In the genomic region with DNA sequence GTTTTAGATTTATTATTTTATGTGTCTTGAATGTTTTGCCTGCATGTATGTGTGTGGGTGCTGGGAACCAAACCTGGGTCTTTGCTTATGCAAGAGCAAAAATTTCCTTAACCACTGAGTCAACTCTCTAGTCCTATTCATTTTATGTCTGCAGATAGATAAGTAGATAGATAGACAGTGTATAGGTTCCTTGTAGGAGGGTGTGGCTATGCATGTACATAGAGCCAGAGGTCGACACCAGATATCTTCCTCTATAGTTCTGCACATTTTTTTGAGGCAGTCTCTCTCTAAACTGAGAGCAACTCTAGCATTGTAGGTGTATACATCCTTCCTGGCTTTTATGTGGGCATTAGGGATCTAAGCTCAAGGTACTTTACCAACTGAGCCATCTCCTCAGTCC, we compare ENCODE assay signal across 24 mouse cellular contexts. TPM values are rescaled to one million over a fixed set of nuclear protein-coding genes. Genes with fewer than 3 reads are reported as not detected.
DNase-seq lines count a peak whose midpoint lies in the region; ATAC-seq and TF ChIP-seq lines count a peak whose summit lies in the region.
"Had no signal": no experiment of that assay in that cellular context is flagged by ENCODE, and none has a peak within 500 bp of the region (broad histone marks: within the 10 kb centered on the region; RNA-seq: fewer than 3 reads in every experiment).

No protein-coding gene starts in this region.

- H3K9me3 ChIP-seq in liver, embryonic 12.5 days (replicated peaks), result no peaks in the 10 kb centered on the region
- H3K9me3 ChIP-seq in liver, postnatal 0 days (ENCODE audit: low read length), result no peaks in the 10 kb centered on the region
- H3K9me3 ChIP-seq in liver, embryonic 13.5 days (replicated peaks), result no peaks in the 10 kb centered on the region
- no peaks in the 10 kb centered on the region for H3K9me3 ChIP-seq in MEL (replicated peaks; ENCODE audit: insufficient read depth, low read length)
- H3K9me3 ChIP-seq: G1E had no signal

- TF ChIP-seq RAD21 in MEL (IDR thresholded peaks at IDR 0.05; ENCODE audit: low read depth, low read length), result no peak

- intact Hi-C loops in heart, postnatal 14 days (cut with DNase I), result no loop called here

- WGBS in liver, embryonic 12.5 days (ENCODE audit: insufficient replicate concordance), result 50% methylated on average over 1 of the region's 1 CpGs
- WGBS in liver, postnatal 0 days (ENCODE audit: insufficient replicate concordance), result 71% methylated on average over 1 of the region's 1 CpGs
- 32% methylated on average over 1 of the region's 1 CpGs for WGBS in liver, embryonic 13.5 days (ENCODE audit: insufficient replicate concordance)
- 58% methylated on average over 1 of the region's 1 CpGs for WGBS in small intestine, adult 2 months

- no peaks in the 10 kb centered on the region for H3K27me3 ChIP-seq in liver, embryonic 12.5 days (replicated peaks)
- H3K27me3 ChIP-seq in liver, postnatal 0 days (ENCODE audit: insufficient read depth, low read length), result no peaks in the 10 kb centered on the region
- H3K27me3 ChIP-seq in liver, embryonic 13.5 days, result no peaks in the 10 kb centered on the region
- H3K27me3 ChIP-seq in MEL (ENCODE audit: control insufficient read depth in 1 of 2, insufficient read depth in 2 of 2, low read length in 2 of 2), result no peaks in the 10 kb centered on the region
- H3K27me3 ChIP-seq in small intestine, adult 2 months (ENCODE audit: control insufficient read depth, insufficient read depth, low read length), result no peaks in the 10 kb centered on the region
- H3K27me3 ChIP-seq: CH12.LX, Patski had no signal

- H3K4me3 ChIP-seq in liver, embryonic 12.5 days, result no peak overlapping the region
- no peak overlapping the region for H3K4me3 ChIP-seq in liver, postnatal 0 days (ENCODE audit: low read depth, low read length)
- H3K4me3 ChIP-seq in liver, embryonic 13.5 days (replicated peaks), result no peak overlapping the region
- no peak overlapping the region for H3K4me3 ChIP-seq in MEL (ENCODE audit: control insufficient read depth in 1 of 2, insufficient read depth in 1 of 2, low read depth in 2 of 2, low read length in 2 of 2)
- no peak overlapping the region for H3K4me3 ChIP-seq in small intestine, adult 2 months (ENCODE audit: low read depth, low read length)

- TF ChIP-seq EP300 in liver, postnatal 0 days (IDR thresholded peaks at IDR 0.05; ENCODE audit: low read depth), result no peak
- no peak for TF ChIP-seq EP300 in MEL (IDR thresholded peaks at IDR 0.05; ENCODE audit: low read depth in 1 of 2, low read length in 2 of 2)

- ATAC-seq in liver, embryonic 12.5 days, result peak; percentile 62; the same call in 1 of the 2 replicates
- ATAC-seq in liver, postnatal 0 days, result no peak
- 0 out of 2 replicates have a peak, but pooled peaks have one; percentile 60 for ATAC-seq in liver, embryonic 13.5 days (ENCODE audit: low read depth)
- ATAC-seq: activated CD4-positive, CD25-positive, alpha-beta regulatory T cell, adult 4 months; CD4-positive, CD25-positive, alpha-beta regulatory T cell, adult 4 months; Patski had no signal

- H3K79me2 ChIP-seq in MEL (ENCODE audit: control insufficient read depth, insufficient read depth, low read length, poor library complexity), result no peaks in the 10 kb centered on the region

- peaks cover 85% of the 10 kb centered on the region for H3K36me3 ChIP-seq in liver, embryonic 12.5 days
- peaks cover 54% of the 10 kb centered on the region for H3K36me3 ChIP-seq in liver, postnatal 0 days (replicated peaks; ENCODE audit: insufficient read depth, low read length)
- H3K36me3 ChIP-seq in liver, embryonic 13.5 days, result peaks cover 80% of the 10 kb centered on the region
- peaks cover 5 to 34% of the 10 kb centered on the region in 2 experiments for H3K36me3 ChIP-seq in MEL (ENCODE audit: control insufficient read depth in 1 of 2, insufficient read depth in 2 of 2, low read length in 2 of 2)
- peaks cover 39% of the 10 kb centered on the region for H3K36me3 ChIP-seq in small intestine, adult 2 months (ENCODE audit: control insufficient read depth, insufficient read depth, low read length)

- no peak for TF ChIP-seq POLR2A in MEL (IDR thresholded peaks at IDR 0.05; ENCODE audit: control insufficient read depth in 1 of 2, insufficient read depth in 1 of 2, low read depth in 1 of 2, low read length in 2 of 2, poor library complexity in 1 of 2)
- no peak for TF ChIP-seq POLR2A in small intestine, adult 2 months (IDR thresholded peaks at IDR 0.05; ENCODE audit: low read depth, low read length)

- no peak for TF ChIP-seq CTCF in liver, postnatal 0 days (IDR thresholded peaks at IDR 0.05; ENCODE audit: low read depth)
- no peak for TF ChIP-seq CTCF in MEL (IDR thresholded peaks at IDR 0.05 in 2 of 3, conservative IDR thresholded peaks at IDR 0.05 in 1 of 3; ENCODE audit: control insufficient read depth in 1 of 3, insufficient read depth in 1 of 3, low read depth in 2 of 3, low read length in 3 of 3, poor library complexity in 1 of 3, severe bottlenecking in 1 of 3)
- no peak for TF ChIP-seq CTCF in small intestine, adult 2 months (IDR thresholded peaks at IDR 0.05; ENCODE audit: extremely low read depth, insufficient read length, insufficient replicate concordance, low read depth, low read length)

- H3K4me1 ChIP-seq in liver, embryonic 12.5 days, result peaks cover 17% of the 10 kb centered on the region
- no peaks in the 10 kb centered on the region for H3K4me1 ChIP-seq in liver, postnatal 0 days (ENCODE audit: insufficient read depth)
- H3K4me1 ChIP-seq in liver, embryonic 13.5 days (replicated peaks), result peaks cover 19% of the 10 kb centered on the region
- H3K4me1 ChIP-seq in MEL (ENCODE audit: control insufficient read depth in 1 of 2, insufficient read depth in 2 of 2, low read length in 2 of 2), result peaks cover 0 to 7% of the 10 kb centered on the region in 2 experiments; a peak in 2 of 4 replicates
- H3K4me1 ChIP-seq in small intestine, adult 2 months (ENCODE audit: control insufficient read depth, insufficient read depth, insufficient read length, low read length), result 0 out of 2 replicates have a peak, but pooled peaks cover 2% of the 10 kb centered on the region

- no peak for DNase-seq in liver, postnatal 0 days
- no peak for DNase-seq in liver, embryonic 13.5 days
- DNase-seq in liver (no peak), MEL (ENCODE audit: low read depth, low spot score) (peak; percentile 33)
- DNase-seq in heart, postnatal 14 days, result no peak
- DNase-seq in neural tube, embryonic 10.5 days (ENCODE audit: extremely low spot score, low spot score), result no peak
- DNase-seq: adrenal gland, adult 2 months; adrenal gland, adult 8-10 months; adrenal gland, postnatal 10 days; adrenal gland, postnatal 14 days; adrenal gland, postnatal 25 days; adrenal gland, postnatal 36 days; B cell, adult 2 months; cerebellum, adult 11 months; cerebellum, adult 11-12 months; cerebellum, adult 18-20 months had no signal

- H3K4me2 ChIP-seq in liver, embryonic 12.5 days, result no peak overlapping the region
- H3K4me2 ChIP-seq in liver, postnatal 0 days (ENCODE audit: low read depth, low read length), result no peak overlapping the region
- H3K4me2 ChIP-seq in liver, embryonic 13.5 days, result no peak overlapping the region

- no peak overlapping the region for H3K27ac ChIP-seq in liver, embryonic 12.5 days
- no peak overlapping the region for H3K27ac ChIP-seq in liver, postnatal 0 days (ENCODE audit: low read depth)
- no peak overlapping the region for H3K27ac ChIP-seq in liver, embryonic 13.5 days
- no peak overlapping the region for H3K27ac ChIP-seq in MEL (ENCODE audit: control insufficient read depth, low read depth, low read length)
- H3K27ac ChIP-seq in small intestine, adult 2 months (ENCODE audit: insufficient read depth, low read depth, low read length), result peak overlapping the region; percentile 28; the same call in 1 of the 2 replicates

- H3K9ac ChIP-seq in liver, embryonic 12.5 days, result no peak overlapping the region
- no peak overlapping the region for H3K9ac ChIP-seq in liver, postnatal 0 days (replicated peaks)
- no peak overlapping the region for H3K9ac ChIP-seq in liver, embryonic 13.5 days
- no peak overlapping the region for H3K9ac ChIP-seq in MEL (ENCODE audit: control insufficient read depth, low read depth, low read length, poor library complexity, severe bottlenecking)

RNA-seq across cellular contexts. Expression of a gene that starts 16.9 kb away (rescaled TPM):
- 47.7 and 50.2 TPM in 2 replicates for polyA plus RNA-seq in liver, embryonic 12.5 days (2016; fragmentation: Nextera tagmentation; extraction: Ambion mirVana)
- polyA plus RNA-seq in liver, postnatal 0 days (2015; fragmentation: Nextera tagmentation; extraction: Ambion mirVana), result 20.9 and 22.6 TPM in 2 replicates
- polyA plus RNA-seq in liver, embryonic 13.5 days (2015; fragmentation: Nextera tagmentation; extraction: Ambion mirVana), result 43.5 and 44.0 TPM in 2 replicates
- total RNA-seq in MEL (2012; rRNA removed), result 82.6 and 84.7 TPM in 2 replicates
- 100 to 1,000 TPM in 1 of 2 experiments, not detected in 1; 102 TPM for polyA plus RNA-seq in MEL (2012; ENCODE audit: insufficient read depth in 1 of 2, insufficient read length in 2 of 2, low read depth in 1 of 2, low replicate concordance in 2 of 2, missing spikeins in 1 of 2)
- 11.4 and 29.7 TPM in 2 replicates for polyA plus RNA-seq in small intestine, adult 2 months (2012; rRNA removed)
- total RNA-seq in heart, postnatal 14 days (2021), result 10 to 100 TPM; 41.4 to 47.0 TPM

RNA-seq across cellular contexts. Expression of a gene that starts 18.2 kb away (rescaled TPM):
- 18.1 and 19.3 TPM in 2 replicates for polyA plus RNA-seq in liver, embryonic 12.5 days (2016; fragmentation: Nextera tagmentation; extraction: Ambion mirVana)
- polyA plus RNA-seq in liver, postnatal 0 days (2015; fragmentation: Nextera tagmentation; extraction: Ambion mirVana), result 5.1 and 5.6 TPM in 2 replicates
- 9.9 and 12.8 TPM in 2 replicates for polyA plus RNA-seq in liver, embryonic 13.5 days (2015; fragmentation: Nextera tagmentation; extraction: Ambion mirVana)
- total RNA-seq in MEL (2012; rRNA removed), result 25.2 and 28.6 TPM in 2 replicates
- polyA plus RNA-seq in MEL (2012; ENCODE audit: insufficient read depth in 1 of 2, insufficient read length in 2 of 2, low read depth in 1 of 2, low replicate concordance in 2 of 2, missing spikeins in 1 of 2), result 100 to 1,000 TPM in 1 of 2 experiments, 10 to 100 TPM in 1; 25.3 to 114 TPM
- 7.6 and 13.8 TPM in 2 replicates for polyA plus RNA-seq in small intestine, adult 2 months (2012; rRNA removed)
- total RNA-seq in heart, postnatal 14 days (2021), result 10 to 100 TPM; 34.4 to 35.7 TPM

RNA-seq across cellular contexts. Expression of a gene that starts 19.3 kb away (rescaled TPM):
- polyA plus RNA-seq in liver, embryonic 12.5 days (2016; fragmentation: Nextera tagmentation; extraction: Ambion mirVana), result 58.1 and 61.7 TPM in 2 replicates
- 25.1 and 25.9 TPM in 2 replicates for polyA plus RNA-seq in liver, postnatal 0 days (2015; fragmentation: Nextera tagmentation; extraction: Ambion mirVana)
- polyA plus RNA-seq in liver, embryonic 13.5 days (2015; fragmentation: Nextera tagmentation; extraction: Ambion mirVana), result 47.6 and 52.3 TPM in 2 replicates
- 133 and 140 TPM in 2 replicates for total RNA-seq in MEL (2012; rRNA removed)
- polyA plus RNA-seq in MEL (2012; ENCODE audit: insufficient read depth in 1 of 2, insufficient read length in 2 of 2, low read depth in 1 of 2, low replicate concordance in 2 of 2, missing spikeins in 1 of 2), result 100 to 1,000 TPM; 121 to 214 TPM
- 18.0 and 31.5 TPM in 2 replicates for polyA plus RNA-seq in small intestine, adult 2 months (2012; rRNA removed)
- 10 to 100 TPM; 31.1 to 34.1 TPM for total RNA-seq in heart, postnatal 14 days (2021)

RNA-seq across cellular contexts. Expression of a gene that starts 34.0 kb away (rescaled TPM):
- 0.26 and 0.28 TPM in 2 replicates for polyA plus RNA-seq in liver, embryonic 12.5 days (2016; fragmentation: Nextera tagmentation; extraction: Ambion mirVana)
- 0.06 and 0.09 TPM in 2 replicates for polyA plus RNA-seq in liver, postnatal 0 days (2015; fragmentation: Nextera tagmentation; extraction: Ambion mirVana)
- polyA plus RNA-seq in liver, embryonic 13.5 days (2015; fragmentation: Nextera tagmentation; extraction: Ambion mirVana), result 0.16 and 0.21 TPM in 2 replicates
- 0.03 and 0.04 TPM in 2 replicates for total RNA-seq in MEL (2012; rRNA removed)
- under 1 TPM in 1 of 2 experiments, not detected in 1; 0.07 TPM for polyA plus RNA-seq in MEL (2012; ENCODE audit: insufficient read depth in 1 of 2, insufficient read length in 2 of 2, low read depth in 1 of 2, low replicate concordance in 2 of 2, missing spikeins in 1 of 2)
- polyA plus RNA-seq in small intestine, adult 2 months (2012; rRNA removed), result 0.04 and 0.05 TPM in 2 replicates
- under 1 TPM; 0.12 to 0.14 TPM for total RNA-seq in heart, postnatal 14 days (2021)
- polyA plus RNA-seq: C2C12; CD4-positive, CD25-positive, alpha-beta regulatory T cell, adult 4 months had no signal
